Mouse (Mus musculus) midbrain, embryonic 13.5 days (tissue): ENCODE measurements at regions not wholly inside any gene's neighbourhood (a gene's known extent, or its start where the extent isn't known, plus 50 kb on each side); places are given as distances from the start of the nearest gene placed in this dataset.

Source experiments
- ATAC-seq: fragments of 200-750 bp; cut with Nextera tagmentation; 2 replicates; pipeline ENCODE4 v1.8.0; 2017; ENCODE audit warnings: mild to moderate bottlenecking, moderate TSS enrichment, moderate library complexity
- H3K27ac ChIP-seq: fragments of 300-500 bp; sonication (generic); 2 replicates; pipeline ENCODE4 v1.5.1; 2015; ENCODE audit warnings: inconsistent platforms, mild to moderate bottlenecking, moderate library complexity
- H3K27me3 ChIP-seq: fragments of 300-500 bp; sonication (generic); 2 replicates; pipeline ENCODE4 v1.6.1; 2015; ENCODE audit warnings: mild to moderate bottlenecking, inconsistent platforms
- H3K36me3 ChIP-seq: fragments of 300-500 bp; sonication (generic); 2 replicates; pipeline ENCODE4 v1.6.1; 2015; ENCODE audit warnings: mild to moderate bottlenecking, inconsistent platforms
- H3K4me1 ChIP-seq: fragments of 300-500 bp; sonication (generic); replicated peaks from 2 replicates; pipeline ENCODE4 v1.6.1; 2015; ENCODE audit warnings: inconsistent platforms
- H3K4me2 ChIP-seq: fragments of 300-500 bp; sonication (generic); replicated peaks from 2 replicates; pipeline ENCODE4 v1.6.1; 2015; ENCODE audit warnings: moderate library complexity, mild to moderate bottlenecking, inconsistent platforms
- H3K4me3 ChIP-seq: fragments of 300-500 bp; sonication (generic); replicated peaks from 2 replicates; pipeline ENCODE4 v1.5.1; 2015; ENCODE audit warnings: mild to moderate bottlenecking, inconsistent platforms
- H3K9ac ChIP-seq: fragments of 300-500 bp; sonication (generic); replicated peaks from 2 replicates; pipeline ENCODE4 v1.6.1; 2015; ENCODE audit warnings: mild to moderate bottlenecking, inconsistent platforms
- H3K9me3 ChIP-seq: fragments of 300-500 bp; sonication (generic); 2 replicates; pipeline ENCODE4 v1.6.1; 2016; ENCODE audit warnings: mild to moderate bottlenecking, inconsistent platforms
- WGBS: fragments of 180-500 bp; shearing (Covaris S2); methylation state at CpG from one replicate; pipeline ENCODE4 v1.1.7; 2015; 5-methylcytosine and 5-hydroxymethylcytosine counted together

DNA sequence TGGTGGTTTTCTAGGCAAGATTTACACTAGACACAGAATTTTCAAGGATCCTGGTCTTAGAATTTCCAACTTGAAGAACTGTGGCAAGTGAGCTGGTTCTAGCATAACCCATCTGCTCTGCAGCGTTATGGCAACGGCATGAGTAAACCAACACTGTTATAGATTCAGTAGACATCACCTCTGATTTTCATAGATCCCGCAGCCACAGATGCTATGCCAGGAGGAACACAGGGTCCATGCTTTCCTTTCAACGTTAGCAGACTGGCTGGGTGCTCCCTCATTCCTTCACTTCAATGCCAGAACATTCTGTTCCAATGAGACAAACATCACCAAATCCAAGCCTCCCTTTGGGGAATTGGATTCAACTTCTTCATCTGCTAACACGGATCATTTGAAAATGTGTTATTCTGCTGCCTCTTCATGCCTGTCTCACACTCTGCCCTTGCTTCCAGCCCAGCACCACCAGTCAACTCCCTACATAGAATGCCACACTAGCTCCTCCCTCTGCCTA is 338.4 kb upstream of the Hs6st1 start:
- H3K27ac ChIP-seq: no peak overlapping the region
- no peaks in the 10 kb centered on the region for H3K4me1 ChIP-seq
- WGBS: 87% methylated on average over 5 of the region's 5 CpGs
- no peaks in the 10 kb centered on the region for H3K9me3 ChIP-seq
- no peak overlapping the region for H3K9ac ChIP-seq
- no peaks in the 10 kb centered on the region for H3K27me3 ChIP-seq
- H3K4me2 ChIP-seq: no peak overlapping the region
- no peak for ATAC-seq
- no peak overlapping the region for H3K4me3 ChIP-seq
- H3K36me3 ChIP-seq: no peaks in the 10 kb centered on the region

DNA sequence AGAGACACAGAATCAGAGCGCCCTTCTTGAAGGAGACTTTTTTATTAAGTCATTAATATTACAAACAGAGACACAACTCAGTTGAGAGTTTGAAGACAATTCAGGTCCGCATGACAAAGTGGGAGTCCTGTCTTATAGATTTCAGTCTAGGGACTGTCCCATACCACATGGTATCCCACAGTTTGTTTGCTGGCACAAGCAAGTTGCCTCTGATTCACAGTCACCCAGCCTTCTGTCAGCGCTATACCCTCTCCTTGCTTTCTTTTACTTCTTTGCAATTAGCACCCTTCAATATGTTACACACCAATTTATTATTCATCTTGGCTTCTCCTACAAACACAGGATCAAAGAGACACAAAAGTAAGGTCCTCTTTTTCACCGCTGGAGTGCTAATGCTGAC is 337.9 kb upstream of the Hs6st1 start:
- Histone ChIP-seq H3K4me2 (no peak overlapping the region), H3K9ac (no peak overlapping the region), H3K27ac (no peak overlapping the region), H3K27me3 (no peaks in the 10 kb centered on the region), H3K4me3 (no peak overlapping the region), H3K9me3 (no peaks in the 10 kb centered on the region), H3K4me1 (no peaks in the 10 kb centered on the region), H3K36me3 (no peaks in the 10 kb centered on the region)
- WGBS: 87% methylated on average over 4 of the region's 4 CpGs
- no peak for ATAC-seq

DNA sequence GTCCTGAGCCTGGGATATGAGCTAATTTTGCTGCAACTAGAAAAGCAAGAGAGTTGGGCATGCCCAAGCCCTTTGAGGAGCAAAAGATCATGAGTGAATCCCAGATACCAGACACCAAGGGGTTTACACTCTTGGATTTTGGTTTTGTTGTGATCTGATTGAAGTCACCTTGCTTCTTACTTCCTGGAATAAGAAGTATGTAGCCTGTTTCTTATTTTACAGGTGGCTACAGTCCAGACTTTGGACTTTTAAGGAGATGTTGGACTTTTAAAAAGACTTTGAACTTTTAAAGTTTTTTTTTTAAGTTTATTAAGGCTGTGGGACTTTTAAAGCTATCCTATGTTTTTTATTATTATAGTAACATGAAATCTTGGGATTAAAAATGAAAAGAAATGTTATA is 332.0 kb upstream of the Hs6st1 start:
- Histone ChIP-seq H3K4me2 (no peak overlapping the region), H3K27me3 (no peaks in the 10 kb centered on the region), H3K27ac (no peak overlapping the region), H3K9me3 (no peaks in the 10 kb centered on the region), H3K4me3 (no peak overlapping the region), H3K36me3 (no peaks in the 10 kb centered on the region), H3K4me1 (no peaks in the 10 kb centered on the region), H3K9ac (no peak overlapping the region)
- ATAC-seq: no peak

DNA sequence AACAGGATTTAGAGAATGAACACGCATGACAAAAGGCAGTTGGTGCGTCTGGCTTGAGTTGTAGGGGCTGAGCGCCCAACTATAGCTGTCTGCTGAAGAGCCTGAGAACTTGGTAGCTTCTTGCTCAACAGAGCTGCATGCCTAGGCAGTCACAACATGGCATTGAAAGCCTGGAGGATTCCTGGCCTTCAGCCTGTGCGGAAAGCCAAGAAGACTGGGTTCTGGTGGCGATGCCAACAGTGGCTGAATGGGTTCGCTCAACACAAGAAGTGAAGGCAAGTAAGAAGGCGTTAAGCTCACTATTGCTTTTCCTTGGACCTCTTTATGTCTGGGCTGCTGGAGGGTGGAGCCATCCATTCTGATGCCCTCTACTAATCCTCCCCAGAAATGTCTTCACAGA is 318.6 kb upstream of the Hs6st1 start:
- WGBS: 89% methylated on average over 7 of the region's 7 CpGs
- H3K9me3 ChIP-seq: no peaks in the 10 kb centered on the region
- ATAC-seq: no peak

DNA sequence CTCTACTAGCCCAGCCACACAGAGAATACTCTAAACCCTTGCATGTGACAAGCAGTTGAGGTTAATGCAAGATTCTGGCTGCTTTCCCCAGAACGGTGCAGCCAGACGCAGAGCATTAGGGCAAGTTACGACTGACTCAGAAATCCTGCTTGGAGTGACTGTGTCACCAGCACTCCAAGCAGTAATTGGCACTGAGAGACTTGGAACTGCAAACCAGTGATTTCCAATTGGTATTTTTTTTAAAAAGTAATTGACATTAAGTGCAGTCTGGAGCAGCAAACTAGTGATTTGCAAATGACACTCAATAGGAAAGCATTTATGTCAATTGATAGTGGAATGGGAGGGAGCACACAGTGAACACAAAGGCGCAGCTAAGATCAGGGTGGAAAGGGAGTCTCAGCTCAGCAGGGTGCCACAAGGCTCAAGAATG is 318.1 kb upstream of the Hs6st1 start:
- 0 out of 2 replicates have a peak, but pooled peaks cover 3% of the 10 kb centered on the region for H3K4me1 ChIP-seq
- 17% methylated on average over 4 of the region's 4 CpGs for WGBS
- no peaks in the 10 kb centered on the region for H3K27me3 ChIP-seq
- no peaks in the 10 kb centered on the region for H3K9me3 ChIP-seq
- H3K36me3 ChIP-seq: no peaks in the 10 kb centered on the region
- no peak overlapping the region for H3K4me3 ChIP-seq
- H3K4me2 ChIP-seq: no peak overlapping the region
- no peak overlapping the region for H3K27ac ChIP-seq
- H3K9ac ChIP-seq: no peak overlapping the region
- no peak for ATAC-seq

More for the DNA sequence above, 318.6 kb upstream of the Hs6st1 start:
- H3K9ac ChIP-seq: no peak overlapping the region
- H3K4me3 ChIP-seq: no peak overlapping the region
- H3K36me3 ChIP-seq: no peaks in the 10 kb centered on the region
- 0 out of 2 replicates have a peak, but pooled peaks cover 3% of the 10 kb centered on the region for H3K4me1 ChIP-seq
- no peaks in the 10 kb centered on the region for H3K27me3 ChIP-seq
- no peak overlapping the region for H3K27ac ChIP-seq
- no peak overlapping the region for H3K4me2 ChIP-seq

DNA sequence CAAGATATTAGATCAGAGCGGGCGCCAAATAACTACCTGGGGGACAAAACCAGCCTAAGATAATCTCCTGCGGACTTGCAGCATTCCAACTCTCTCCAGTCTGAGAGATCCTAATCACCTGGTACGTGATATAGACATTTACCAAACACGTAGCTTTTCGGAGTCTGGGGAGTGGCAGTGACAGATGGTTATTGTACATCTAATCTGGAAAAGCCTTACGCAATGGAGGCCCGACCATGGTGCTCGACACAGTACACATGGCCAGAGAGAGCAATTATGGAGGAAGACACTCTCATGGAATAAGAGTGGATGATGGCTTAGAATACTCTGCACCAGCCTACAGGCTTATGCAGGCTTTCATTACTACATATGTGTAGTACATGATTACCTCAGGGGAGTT is 315.6 kb upstream of the Hs6st1 start:
- no peak for ATAC-seq
- H3K4me1 ChIP-seq: 0 out of 2 replicates have a peak, but pooled peaks cover 3% of the 10 kb centered on the region
- no peak overlapping the region for H3K4me2 ChIP-seq
- no peaks in the 10 kb centered on the region for H3K27me3 ChIP-seq
- no peak overlapping the region for H3K27ac ChIP-seq
- no peak overlapping the region for H3K4me3 ChIP-seq
- 0 out of 2 replicates have a peak, but pooled peaks cover 2% of the 10 kb centered on the region for H3K9me3 ChIP-seq
- H3K9ac ChIP-seq: no peak overlapping the region
- no peaks in the 10 kb centered on the region for H3K36me3 ChIP-seq
- 93% methylated on average over 9 of the region's 9 CpGs for WGBS

DNA sequence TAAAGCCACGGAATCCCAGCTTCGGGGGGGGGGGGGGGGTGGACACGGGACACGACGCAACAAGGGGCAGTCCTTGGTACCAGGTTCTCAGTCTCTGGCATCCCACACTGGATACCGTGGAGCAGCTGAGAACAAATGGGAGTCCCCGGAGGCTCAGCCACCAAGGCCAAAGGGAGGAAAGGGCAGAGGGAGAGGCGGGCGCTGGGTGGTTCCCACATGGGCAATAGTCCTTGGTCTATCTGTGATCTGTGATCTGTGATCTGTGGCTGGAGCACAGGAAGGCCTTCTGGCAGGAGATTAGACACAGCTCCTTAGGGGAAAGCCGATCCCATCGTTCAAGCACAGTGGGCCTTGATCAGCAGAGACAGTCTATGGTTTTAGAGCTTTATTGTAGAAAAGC is 314.0 kb upstream of the Hs6st1 start:
- H3K9me3 ChIP-seq: 0 out of 2 replicates have a peak, but pooled peaks cover 2% of the 10 kb centered on the region
- WGBS: 87% methylated on average over 11 of the region's 11 CpGs
- H3K4me2 ChIP-seq: no peak overlapping the region
- ATAC-seq: no peak
- H3K9ac ChIP-seq: no peak overlapping the region
- H3K27me3 ChIP-seq: no peaks in the 10 kb centered on the region
- H3K4me3 ChIP-seq: no peak overlapping the region
- H3K4me1 ChIP-seq: 0 out of 2 replicates have a peak, but pooled peaks cover 3% of the 10 kb centered on the region
- H3K36me3 ChIP-seq: no peaks in the 10 kb centered on the region
- no peak overlapping the region for H3K27ac ChIP-seq

DNA sequence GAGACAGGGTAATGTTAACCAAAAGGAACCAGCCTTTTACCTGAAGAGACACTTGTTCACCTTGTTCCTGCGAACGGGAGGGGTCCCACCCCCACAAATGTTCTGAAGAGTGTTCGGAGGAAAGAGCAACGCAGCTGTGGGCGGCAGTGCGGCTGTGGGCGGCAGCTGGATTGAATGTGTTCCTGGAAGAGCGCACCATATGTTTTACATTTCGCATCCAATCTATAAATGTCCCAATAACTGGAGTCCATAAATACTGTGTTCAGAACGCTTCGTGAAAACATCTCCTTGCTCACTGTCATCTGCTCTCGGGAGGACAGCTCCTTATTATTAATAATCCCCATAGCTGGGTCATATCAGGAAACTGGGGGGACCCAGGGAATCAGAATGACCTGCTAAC is 309.2 kb upstream of the Hs6st1 start:
- H3K27me3 ChIP-seq: no peaks in the 10 kb centered on the region
- H3K36me3 ChIP-seq: no peaks in the 10 kb centered on the region
- no peak overlapping the region for H3K4me2 ChIP-seq
- no peak for ATAC-seq
- no peak overlapping the region for H3K27ac ChIP-seq
- 94% methylated on average over 12 of the region's 12 CpGs for WGBS
- H3K9me3 ChIP-seq: 0 out of 2 replicates have a peak, but pooled peaks cover 2% of the 10 kb centered on the region
- no peak overlapping the region for H3K4me3 ChIP-seq
- no peaks in the 10 kb centered on the region for H3K4me1 ChIP-seq
- H3K9ac ChIP-seq: no peak overlapping the region

DNA sequence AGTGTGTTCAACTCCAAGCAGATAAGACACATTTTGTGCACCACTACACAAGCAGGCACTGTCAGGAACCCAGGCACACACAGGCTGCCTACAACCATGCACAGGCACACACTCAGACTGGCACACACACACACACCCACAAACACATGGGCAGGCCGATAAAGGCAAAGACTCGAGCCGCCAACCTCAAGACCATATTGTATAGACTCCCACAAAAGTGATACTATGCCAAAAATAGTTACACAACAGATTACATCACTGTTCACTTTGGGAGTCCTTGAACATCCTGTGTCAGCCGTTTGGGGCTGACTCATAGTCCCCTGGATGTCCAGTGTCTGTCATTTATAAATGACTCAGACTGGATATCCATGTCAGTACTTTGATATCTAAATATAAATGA is 308.6 kb upstream of the Hs6st1 start:
- no peak overlapping the region for H3K27ac ChIP-seq
- no peak overlapping the region for H3K9ac ChIP-seq

DNA sequence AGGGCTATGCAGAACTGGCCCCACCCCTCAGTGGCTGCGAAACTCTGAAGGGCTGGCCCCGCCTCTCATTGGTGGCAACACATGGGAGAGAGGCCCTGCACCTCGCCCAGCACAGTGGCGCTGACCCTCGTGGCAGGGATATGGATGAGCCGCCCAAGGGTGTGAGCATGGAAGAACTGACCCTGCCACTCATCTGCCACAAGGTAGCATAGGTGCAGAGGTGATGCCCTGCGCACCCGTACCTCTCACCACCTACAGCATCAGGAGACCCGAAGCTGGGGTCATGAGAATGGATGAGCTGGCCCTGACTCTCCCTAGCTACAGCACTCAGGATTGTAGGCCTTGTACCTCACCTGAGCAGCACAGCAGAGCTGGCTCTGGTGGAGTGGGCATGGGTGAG is 305.1 kb upstream of the Hs6st1 start:
- Histone ChIP-seq H3K4me1 (no peaks in the 10 kb centered on the region), H3K27me3 (no peaks in the 10 kb centered on the region), H3K9ac (no peak overlapping the region), H3K36me3 (no peaks in the 10 kb centered on the region), H3K27ac (no peak overlapping the region), H3K4me3 (no peak overlapping the region), H3K9me3 (no peaks in the 10 kb centered on the region), H3K4me2 (no peak overlapping the region)
- ATAC-seq: peak; percentile 37; the same call in 1 of the 2 replicates
- WGBS: 94% methylated on average over 9 of the region's 9 CpGs

More for the DNA sequence above, 308.6 kb upstream of the Hs6st1 start:
- Histone ChIP-seq H3K27me3 (no peaks in the 10 kb centered on the region), H3K36me3 (no peaks in the 10 kb centered on the region), H3K4me2 (no peak overlapping the region), H3K4me3 (no peak overlapping the region), H3K4me1 (no peaks in the 10 kb centered on the region), H3K9me3 (0 out of 2 replicates have a peak, but pooled peaks cover 2% of the 10 kb centered on the region)
- ATAC-seq: no peak
- WGBS: 87% methylated on average over 4 of the region's 4 CpGs

DNA sequence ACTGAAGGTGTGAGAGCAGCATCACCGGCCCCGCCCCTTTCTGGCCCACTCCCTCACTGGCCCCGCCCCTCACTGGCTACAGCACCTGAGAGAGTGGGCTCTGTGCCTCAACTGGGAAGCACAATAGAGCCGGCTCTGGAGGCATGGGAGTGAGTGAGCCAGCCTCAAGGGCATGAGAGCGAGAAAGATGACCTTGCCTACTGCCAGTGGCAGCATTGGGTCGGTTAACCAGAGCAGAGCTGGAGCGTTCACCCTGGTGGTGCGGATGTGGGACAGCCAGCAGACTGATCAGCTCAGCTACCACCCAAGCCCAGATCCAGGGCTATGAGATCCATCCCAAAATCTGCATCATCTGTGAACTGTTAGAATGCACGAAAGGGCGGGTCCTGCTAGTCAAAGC is 304.7 kb upstream of the Hs6st1 start:
- H3K4me2 ChIP-seq: no peak overlapping the region
- H3K27me3 ChIP-seq: no peaks in the 10 kb centered on the region
- H3K4me3 ChIP-seq: no peak overlapping the region
- 84% methylated on average over 10 of the region's 10 CpGs for WGBS
- no peaks in the 10 kb centered on the region for H3K36me3 ChIP-seq
- no peak overlapping the region for H3K9ac ChIP-seq
- no peaks in the 10 kb centered on the region for H3K4me1 ChIP-seq
- no peak overlapping the region for H3K27ac ChIP-seq
- ATAC-seq: no peak
- H3K9me3 ChIP-seq: no peaks in the 10 kb centered on the region

DNA sequence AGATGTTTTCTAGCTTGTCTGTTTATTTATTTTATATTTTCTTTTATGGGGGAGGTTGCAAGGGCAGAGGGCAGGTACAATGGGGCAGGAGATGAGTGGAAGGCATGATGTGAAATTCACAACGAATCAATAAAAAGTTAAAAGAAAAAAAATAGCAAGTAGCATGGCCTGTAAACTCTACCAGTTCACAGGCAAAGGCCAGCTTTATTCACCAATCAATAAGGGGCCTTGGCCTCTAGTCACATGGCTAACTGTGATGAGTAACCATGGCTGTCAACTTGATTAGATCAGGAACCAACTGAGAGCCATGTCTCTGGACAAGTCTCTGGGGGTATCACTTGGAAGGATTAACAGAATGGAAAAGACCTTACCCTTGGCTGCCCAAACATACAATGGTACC is 304.1 kb upstream of the Hs6st1 start:
- no peak overlapping the region for H3K27ac ChIP-seq
- no peak overlapping the region for H3K9ac ChIP-seq
- no peaks in the 10 kb centered on the region for H3K4me1 ChIP-seq
- no peak overlapping the region for H3K4me3 ChIP-seq
- 72% methylated on average over 1 of the region's 1 CpGs for WGBS
- no peak overlapping the region for H3K4me2 ChIP-seq
- no peaks in the 10 kb centered on the region for H3K36me3 ChIP-seq
- ATAC-seq: no peak
- no peaks in the 10 kb centered on the region for H3K27me3 ChIP-seq
- no peaks in the 10 kb centered on the region for H3K9me3 ChIP-seq

DNA sequence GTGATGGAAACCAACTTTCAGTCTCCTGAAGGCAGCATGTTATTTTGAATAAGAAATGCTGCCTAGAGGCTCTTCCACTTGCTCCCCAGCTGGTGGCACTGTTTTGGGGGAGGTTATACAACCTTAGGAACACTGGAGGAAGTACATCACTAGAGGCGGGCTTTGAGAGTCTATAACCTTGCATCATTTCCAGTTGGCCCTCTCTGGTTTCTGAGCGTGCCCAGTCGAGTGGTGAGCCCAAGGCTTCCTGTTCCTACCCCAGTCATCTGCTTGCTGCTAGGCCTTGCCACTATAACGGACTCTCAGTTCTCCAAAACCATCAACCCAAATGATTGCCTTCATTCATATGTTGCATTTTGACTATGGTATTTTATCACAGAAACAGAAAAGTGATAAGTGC is 302.5 kb upstream of the Hs6st1 start:
- no peak overlapping the region for H3K4me3 ChIP-seq
- H3K4me2 ChIP-seq: no peak overlapping the region
- no peaks in the 10 kb centered on the region for H3K4me1 ChIP-seq
- 90% methylated on average over 4 of the region's 4 CpGs for WGBS
- no peaks in the 10 kb centered on the region for H3K9me3 ChIP-seq
- no peak overlapping the region for H3K27ac ChIP-seq
- no peak for ATAC-seq
- no peaks in the 10 kb centered on the region for H3K36me3 ChIP-seq
- no peaks in the 10 kb centered on the region for H3K27me3 ChIP-seq
- no peak overlapping the region for H3K9ac ChIP-seq
